Mouse (Mus musculus): Measurements from ENCODE around the gene Vmn2r99.

Gene Vmn2r99

DNA sequence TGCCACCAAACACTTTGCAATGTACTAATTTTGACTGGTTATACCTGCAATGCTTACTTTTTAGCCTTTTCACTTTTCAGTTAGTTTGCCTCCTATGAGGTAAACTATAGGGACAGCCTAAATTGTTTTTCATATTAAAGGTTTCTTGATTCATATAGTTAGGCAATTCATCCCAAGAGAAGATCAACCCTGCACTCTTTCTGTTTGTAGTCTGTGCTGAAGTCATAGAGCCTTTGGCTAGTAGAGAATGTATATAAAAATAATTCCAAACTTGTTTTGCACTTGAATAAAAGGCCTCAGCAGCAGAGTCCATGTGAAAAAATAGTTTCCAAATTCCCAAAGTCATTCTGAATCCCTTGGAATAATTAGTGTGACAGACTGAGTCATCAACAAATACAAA, at the start of gene Vmn2r99:
Gene Vmn2r99, plus strand, starts transcription at position 301 of the 400 bp plus-strand sequence.
- in situ Hi-C loops (cut with MboI, MseI), result no loop called here

- in situ Hi-C loops (cut with MboI, MseI), result no loop called here
These were observed 75.9 kb downstream of the Vmn2r99 start for GRCm38 (mm10) chr17:19437623-19438022.

- in situ Hi-C loops (cut with MboI, MseI), result no loop called here
These were observed 83.2 kb downstream of the Vmn2r99 start for GRCm38 (mm10) chr17:19444932-19445331.

Data from T-helper 17 cell (primary cell).